Mouse (Mus musculus) c-Kit-positive CD71-negative TER-119-negative erythroid progenitor cells, embryonic 14.5 days (primary cell): ENCODE measurements around the gene Fam198a.

Source experiments
- DNase-seq: peaks from one replicate; pipeline ENCODE4 v3.0.0-alpha.2; 2013; ENCODE audit warnings: low read depth

Fam198a gene

DNA sequence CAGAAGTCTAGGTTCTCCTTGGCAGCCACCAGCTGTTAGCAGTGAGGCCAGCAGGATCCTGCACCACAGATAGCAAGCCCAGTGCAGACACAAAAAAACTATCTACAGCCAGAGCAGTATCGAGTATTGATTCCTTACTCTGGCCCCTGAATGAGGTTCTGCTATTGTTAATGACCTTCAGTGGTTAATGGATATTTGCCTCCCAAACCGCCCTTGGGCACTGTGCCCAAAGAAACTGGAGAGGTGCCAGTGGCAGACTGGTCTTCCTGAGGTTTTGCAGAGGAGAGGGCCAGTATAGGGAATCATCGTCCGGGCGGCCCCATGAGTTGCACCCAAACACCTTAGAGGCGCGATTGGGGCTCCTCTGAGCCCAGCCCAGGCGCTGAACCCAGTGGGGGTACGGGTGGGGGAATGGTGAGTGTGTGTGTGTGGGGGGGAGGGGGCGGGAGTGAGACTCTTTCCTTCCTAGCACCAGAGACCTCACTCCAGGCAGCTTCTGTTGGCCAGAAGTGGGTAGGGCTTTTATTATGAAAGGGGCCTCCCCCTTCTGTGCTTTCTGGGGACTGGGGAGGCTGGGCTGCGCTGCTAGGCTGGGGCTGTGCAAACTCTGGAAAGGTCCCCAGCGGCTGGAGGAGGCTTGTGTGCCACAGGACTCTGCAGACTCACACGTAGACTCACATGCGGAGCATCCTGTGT lies at the start of gene Fam198a:
Fam198a (plus strand) TSS at position 571 of the 696 bp plus-strand sequence.
- no peak for DNase-seq

DNA sequence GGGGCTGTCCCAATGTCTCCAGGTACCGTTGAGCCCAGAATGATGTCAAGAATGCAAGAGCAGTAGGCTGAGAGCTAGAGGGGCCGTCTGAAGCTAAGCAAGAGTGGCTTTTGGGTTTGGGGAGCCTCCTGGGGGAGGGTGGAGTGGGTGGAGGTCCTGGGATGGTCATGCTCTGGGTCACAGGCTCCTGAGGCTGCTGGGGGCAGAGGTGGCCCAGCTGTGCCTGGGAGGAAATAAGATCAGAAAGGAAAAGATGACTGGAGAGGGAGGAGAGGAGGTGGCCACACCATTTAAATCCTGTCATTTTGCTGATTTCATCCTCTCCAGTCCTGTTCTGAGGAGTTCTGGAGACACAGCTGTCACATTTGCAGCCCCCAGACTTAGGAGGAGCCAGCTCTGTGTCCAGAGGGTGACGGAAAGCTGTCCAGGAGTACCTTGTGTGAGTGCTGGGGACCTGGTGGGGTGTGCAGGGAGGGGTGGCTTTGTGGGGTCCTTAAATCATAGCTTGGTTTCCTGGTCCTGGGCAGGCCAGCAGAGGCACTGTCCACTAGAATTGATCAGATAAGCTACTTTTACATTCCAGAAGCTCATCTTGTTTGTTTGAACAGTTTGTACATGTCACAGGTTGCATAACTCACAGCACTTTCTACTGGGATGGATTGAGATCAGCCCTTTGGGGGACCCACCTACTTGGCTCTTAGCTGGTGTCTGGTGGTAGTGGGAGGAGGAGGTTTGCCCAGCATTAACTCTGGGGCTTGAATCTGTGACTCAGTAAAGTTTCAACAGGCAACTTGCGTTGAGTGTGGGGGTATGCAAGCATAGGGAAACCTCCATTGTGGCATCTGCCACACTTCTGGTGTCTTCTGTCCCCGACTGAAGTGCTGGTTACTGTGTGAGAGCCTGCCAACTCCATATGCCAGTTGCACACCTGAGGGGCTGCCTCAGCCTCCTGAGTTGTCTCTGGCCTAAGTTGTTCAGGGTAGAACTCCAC lies 48.8 kb upstream of the Fam198a start:
- no peak for DNase-seq

DNA sequence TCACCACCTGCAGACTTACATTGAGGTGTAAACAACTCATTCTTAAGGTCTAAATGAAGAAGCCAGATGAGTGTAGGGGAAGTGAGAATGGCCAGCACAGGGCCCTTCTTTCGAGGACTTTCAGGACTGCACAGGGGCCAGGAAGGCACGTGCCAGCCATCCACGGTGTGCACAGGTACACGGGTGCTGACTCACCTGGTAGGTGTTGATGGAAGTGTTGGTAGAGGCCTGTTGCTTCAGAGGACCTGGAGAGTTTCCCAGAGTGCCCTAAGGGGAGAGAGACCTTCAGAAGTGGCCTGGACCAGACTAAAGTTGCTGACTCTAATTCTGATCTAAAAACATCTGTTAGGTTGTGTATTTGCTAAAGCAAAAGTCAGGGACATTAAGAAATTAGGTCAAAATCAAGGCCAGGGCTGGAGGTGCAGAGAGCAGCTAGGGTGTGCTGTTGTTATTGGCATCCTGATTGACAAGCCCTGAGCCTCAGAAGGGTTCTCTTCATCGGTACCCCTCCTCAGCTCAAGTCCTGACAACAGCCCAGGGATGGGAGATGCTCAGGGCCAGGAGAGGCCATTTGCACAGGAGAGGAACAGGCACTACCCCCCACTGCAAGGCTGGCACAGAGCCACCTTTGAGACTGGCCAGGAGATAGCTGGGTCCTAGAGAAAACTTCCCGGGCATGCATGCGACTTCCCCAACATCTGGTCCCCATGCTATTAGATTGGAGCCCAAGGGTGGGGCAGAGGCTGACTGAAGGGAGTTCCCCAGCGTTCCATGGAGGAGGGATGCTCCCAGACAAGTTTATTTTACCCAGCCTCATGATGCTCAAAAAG lies 47.1 kb upstream of the Fam198a start:
- no peak for DNase-seq

DNA sequence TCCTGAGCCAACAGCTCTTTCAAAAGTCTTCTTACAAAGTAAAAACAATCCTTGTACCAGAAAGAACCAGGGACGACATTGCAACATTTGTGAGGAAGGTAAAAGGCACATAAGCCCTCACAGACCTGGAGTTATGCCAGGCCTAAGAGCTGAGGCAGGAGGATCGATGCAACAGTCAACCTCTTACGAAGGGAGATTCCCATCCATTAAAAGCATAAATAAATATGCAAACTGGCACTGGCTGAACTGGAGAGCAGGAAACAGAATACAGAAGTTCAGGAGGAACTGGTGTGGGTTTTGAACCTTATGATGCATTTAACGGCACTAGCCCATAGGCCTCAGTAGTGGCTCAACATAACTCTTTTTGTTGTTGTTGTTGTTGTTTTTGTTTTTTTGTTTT lies 46.5 kb upstream of the Fam198a start:
- no peak for DNase-seq

DNA sequence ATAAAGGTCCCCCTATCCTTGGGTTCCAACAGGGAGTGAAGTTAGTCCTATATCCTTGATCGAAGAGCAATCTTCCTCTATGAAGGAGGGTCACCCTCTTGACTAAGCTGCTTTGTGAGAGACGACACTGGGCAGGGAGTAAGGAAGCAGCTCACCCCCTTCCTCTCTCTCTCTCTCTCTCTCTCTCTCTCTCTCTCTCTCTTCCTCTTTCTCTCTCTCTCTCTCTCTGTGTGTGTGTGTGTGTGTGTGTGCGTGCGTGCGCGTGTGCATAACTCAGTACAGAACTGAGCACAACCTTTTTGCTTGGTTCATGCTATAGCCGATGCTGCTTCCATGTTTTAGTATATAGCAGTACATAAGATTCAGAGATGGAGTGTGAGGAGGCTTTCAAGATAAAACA lies 45.8 kb upstream of the Fam198a start:
- DNase-seq = no peak

DNA sequence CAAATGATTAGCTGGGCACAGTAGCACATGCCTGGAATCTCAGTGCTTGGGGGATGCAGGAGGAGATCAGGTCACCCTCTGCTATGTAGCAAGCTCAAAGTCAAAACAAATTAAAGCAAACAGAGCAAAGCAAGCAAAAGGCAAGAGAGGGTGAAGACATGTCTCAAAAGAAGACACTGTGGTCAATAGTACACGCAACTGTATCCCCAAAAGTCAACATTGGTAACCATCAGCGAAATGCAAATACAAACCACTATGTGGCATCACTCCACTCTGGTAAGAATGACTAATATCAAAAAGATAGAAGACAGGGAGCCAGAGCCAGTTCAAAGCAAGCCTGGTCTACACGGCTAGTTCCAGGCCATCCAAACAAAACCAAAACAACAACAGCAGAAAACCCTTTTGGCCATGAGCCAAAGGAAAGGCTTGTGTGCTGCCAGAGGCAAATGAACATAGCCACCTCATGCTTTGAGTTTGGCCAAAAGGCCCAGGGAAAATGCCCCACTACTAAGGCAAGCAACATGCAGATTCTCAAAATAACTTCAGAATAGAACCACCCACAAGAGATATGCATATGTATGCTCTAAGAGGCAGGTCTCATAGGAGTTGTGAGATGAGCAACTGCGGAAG lies 45.1 kb upstream of the Fam198a start:
- DNase-seq = no peak

DNA sequence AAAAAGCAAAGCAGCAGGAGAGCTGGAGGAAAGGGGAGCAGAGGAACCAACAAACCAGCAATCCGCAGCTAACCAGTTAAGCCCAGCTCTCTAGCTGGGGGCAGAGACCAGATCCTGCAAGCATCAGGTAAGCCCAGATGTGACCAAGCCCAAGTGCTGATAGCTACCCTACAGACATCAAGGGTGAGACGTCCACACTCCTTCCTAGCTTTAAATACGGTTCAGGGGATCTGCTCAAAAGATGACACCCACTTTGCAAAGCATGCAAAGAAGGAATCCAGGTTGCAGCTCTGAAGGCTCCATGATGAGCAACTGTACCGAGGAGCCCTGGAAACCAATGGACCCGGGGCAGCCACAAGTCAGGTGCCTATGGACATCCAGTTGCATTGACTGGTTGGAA lies 44.3 kb upstream of the Fam198a start:
- DNase-seq = no peak

DNA sequence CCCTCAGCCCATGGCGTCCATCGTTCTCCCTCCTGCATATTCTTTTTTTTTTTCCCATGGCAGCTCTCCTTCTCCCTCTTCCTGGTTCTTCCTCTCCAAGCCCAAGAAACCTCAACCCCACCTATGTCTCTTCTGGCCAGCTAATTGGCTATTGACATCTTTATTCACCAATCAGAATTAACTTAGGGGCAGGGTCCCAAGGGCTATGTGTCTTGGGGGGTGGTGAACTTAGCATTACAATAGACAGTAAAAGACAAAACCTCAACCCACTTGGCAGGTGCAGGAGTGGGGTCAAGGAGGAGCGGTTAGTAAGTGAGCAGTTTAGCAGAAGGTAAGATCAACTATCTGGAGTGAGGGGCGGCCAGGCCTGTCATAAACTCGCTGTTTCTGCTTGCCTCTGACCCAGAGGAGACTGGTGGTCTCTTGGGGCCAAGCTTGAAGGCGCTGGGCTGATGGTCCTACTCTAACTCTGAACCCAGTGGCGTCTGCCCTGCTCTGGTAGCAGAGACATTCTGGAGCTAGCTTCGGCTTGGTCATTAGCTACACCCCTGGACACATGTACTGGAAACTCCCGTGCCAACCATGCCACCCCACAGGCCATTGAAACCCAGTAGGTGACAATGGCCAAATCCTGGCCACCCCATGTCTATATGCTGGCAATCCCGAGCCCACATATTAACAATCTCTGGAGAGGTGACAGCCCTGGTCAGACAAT lies 43.3 kb upstream of the Fam198a start:
- DNase-seq = no peak

DNA sequence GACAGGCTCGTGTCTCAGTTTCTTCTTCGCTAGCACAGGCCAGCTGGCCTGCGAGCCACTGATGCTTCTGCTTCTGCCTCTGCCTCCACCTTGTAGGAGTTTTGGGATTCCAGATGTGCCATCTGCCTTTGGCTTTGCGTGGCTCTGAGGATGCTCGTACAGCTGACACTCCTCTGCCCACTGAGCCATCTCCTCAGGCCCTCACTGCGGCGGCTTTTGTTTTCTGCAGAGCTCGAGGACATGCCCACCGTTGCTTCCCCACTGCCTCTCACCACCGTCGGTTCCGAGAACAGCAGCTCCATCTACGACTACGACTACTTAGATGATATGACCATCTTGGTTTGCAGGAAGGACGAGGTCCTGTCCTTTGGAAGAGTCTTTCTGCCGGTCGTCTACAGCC lies 42.5 kb upstream of the Fam198a start:
- no peak for DNase-seq

DNA sequence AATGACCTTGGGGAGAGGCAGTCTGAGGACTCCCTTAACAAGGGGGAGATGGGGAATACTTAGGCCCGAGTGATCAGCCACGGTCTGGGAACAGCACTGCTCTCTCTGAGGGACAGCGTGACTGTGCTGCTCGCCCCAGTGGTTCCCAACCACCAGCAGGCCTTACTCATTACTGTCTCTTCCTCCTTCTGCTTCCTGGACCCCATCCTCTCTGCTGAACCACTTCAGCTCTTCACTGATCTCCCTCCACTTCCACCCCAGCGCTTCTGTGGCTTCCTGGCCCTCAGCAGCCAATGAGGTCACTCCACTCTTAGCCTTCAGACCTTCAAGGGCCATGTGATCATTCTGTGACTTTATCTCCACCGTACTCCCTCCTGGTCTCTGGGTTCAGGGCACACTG lies 41.2 kb upstream of the Fam198a start:
- no peak for DNase-seq

DNA sequence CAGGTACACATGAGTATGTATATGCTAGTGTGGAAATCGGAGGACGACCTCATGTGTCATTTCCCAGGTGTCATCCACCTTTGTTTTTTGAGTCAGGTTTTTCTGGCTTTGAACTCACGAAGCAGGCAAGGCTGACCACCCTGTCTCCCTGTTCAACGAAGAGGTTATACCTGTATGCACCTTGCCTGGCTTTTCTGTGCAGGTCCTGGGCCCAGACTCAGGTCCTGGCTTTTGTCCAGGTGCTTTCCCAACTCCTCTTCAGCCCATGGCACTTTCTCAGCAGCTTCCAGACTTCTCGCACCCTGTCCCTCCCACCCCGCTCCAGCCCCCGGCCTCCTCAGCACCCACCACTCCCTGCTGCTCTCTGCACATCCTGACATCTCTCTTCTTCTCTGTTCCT lies 39.6 kb upstream of the Fam198a start:
- no peak for DNase-seq

DNA sequence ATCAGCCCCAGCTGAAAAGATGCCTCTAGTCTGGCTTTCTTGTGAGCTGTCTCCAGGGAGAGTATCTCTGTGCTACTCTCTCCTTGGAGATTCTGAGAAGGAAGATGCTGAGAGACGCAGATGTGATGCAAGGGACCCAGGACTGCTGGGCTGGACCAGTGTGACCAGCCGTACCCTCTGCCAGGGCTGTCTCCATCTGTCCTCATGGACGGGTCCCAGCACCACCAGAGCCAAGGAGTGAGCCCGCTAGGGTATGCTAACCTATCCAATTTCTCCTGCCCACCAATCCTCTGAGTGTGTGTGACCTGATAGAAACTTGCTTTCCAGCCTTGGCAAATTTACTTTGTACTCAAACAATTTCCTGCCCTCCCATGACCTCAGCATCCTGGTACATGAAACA lies 38.0 kb upstream of the Fam198a start:
- DNase-seq = no peak

DNA sequence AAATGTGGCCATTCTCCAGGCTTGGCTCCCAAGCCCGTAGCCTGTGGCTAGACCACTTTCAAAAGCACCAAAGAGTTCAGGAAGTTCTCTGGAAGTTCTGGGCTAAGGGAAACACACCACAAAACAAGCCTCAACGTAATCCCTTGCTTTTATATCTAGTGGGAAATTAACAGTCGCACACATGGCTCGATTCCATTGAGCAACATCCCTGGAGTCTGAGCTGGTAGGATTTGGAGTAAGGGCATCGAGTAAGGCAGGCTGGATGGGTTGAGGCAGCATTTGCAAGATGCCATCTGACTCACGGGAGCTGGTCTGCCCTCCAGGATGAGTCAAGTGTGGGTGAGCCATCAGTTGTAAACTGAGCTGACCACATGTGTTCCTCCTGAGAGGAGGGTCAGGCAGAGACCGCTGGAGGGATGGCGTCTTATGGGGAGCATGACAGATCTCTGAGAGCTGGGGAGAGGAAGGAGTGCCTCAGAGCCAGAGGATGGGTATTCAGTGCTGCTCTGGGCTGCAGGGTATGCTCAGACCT lies 36.5 kb upstream of the Fam198a start:
- DNase-seq = no peak

DNA sequence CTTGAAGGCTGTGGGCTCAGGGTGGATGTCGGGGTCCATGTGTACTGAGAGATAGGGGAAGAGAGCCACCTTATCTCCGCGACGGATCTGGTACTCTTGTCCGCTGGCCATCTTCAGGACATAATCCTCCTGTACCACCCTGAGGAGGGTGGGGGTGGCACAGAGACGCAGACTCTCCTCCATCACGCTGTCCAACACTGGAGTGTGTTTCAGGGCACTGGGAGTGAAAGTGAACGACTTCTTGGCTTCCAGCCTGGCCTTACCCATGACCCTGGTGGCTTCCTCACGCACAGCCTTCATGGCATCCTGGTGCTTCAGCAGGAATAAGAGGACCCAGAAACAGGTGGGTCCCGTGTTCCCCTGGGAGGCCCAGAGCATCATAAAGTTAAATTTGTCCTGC lies 35.7 kb upstream of the Fam198a start:
- DNase-seq = no peak

DNA sequence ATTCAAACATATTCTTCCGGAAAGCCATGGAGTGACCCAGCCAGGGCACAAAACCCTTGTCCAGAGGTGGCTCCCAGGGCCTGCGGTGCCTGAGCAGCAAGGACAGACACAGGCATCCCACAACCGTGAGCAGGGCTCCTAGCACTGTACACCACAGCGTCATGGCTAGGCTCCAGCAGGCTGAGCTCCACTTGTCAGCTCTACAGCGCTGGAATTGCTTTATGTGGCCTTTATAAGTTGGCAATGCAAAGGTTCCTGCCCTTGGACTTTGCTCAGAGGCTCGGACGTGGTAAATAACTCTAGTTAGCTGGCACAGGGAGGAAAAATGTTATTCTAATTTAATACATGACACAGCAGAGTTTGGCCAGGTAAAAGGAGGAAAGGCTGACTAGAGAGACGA lies 34.7 kb upstream of the Fam198a start, which contains the start of gene Cyp8b1:
Cyp8b1 (minus strand) TSS at position 204 of the 400 bp plus-strand sequence.
- DNase-seq = no peak

DNA sequence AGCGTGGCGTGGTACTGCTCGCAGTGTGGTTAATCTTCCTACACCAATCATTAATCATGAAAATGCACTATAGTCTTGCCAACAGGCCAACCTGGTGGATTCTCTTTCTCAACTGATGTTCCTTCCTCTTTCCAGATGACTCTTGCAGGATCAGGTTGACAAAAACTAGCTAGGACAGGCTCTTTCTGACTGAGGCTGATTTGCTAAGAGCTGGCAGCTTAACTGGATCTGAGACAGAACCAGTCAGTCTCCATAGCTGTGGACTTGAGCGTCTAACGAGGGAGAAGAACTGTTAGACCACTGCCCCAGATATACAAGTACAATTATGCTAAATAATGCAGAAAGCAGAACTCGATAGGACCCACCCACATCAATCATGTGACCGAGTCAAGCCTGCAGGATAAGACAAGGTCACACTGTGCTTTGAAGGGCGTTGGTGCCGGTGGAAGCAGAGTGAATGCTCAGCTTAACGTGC lies 31.7 kb upstream of the Fam198a start:
- peak; percentile 25 for DNase-seq

DNA sequence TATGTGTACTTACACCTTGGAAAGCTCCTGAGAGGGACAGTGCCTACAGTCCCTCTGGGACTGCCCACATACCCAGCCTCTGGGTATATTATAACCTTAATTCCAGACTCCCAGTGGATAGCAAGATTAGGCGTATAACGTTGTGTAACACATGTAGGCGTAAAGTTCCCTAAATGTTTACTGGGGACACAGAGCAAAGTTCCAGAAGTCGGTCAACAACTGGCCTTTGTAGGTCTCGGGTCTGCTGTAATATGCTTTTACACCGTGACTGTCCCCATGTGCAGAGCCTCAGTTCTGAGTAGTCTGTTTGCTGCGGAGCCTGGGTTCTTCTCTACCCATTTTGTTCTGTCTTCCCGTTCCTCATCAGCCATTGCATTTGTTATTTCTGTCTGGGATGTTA lies 27.3 kb upstream of the Fam198a start:
- no peak for DNase-seq

DNA sequence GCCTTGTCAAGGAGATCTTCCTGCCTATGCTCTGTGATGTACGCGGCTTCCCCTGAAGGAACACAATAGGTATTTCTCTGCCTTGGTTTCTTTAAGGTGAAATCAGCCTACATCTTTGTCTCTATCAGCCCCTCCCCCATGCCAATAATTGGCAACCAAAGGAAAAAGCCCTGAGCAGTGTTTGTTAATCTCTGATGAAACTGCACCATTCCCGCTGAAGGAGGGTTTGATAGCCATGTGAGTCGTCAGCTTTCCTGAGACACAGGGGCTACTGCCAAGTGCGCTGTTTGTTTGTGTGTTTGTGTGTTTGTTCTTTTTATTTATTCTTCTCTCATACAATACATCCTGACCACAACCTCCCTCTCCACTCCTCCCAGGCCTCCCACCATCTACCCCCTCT lies 26.9 kb upstream of the Fam198a start:
- no peak for DNase-seq

DNA sequence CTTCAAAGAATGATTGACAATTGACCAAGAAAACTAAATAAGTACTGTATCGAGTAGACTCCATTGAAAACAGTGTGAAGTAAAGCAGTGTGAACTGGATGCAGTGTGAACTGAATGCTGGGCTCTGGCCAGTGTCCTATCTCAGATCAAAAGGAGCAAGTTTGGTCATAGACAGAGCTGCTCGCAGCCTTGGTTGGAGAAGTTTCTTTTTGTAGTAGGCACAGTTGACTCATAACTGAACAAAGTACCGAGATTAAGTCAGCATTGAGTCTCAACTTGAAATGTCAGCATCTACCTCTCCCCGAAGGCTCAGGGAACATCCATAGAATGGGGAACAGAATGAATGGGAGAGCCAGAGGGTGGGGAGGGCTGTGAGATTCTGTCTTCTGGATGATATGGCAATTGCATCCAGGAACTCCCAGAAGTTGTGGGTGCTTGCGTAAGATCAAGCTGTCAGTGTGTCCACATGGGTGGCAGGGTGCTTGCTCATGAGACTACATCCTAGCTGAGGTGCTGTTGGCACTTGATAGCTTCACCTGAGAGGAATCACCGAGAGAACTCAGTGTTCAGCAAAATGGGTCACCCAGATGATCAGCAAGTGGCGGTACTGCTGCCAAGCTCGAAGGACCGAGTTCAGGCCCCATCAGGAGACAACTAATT lies 25.8 kb upstream of the Fam198a start:
- DNase-seq = no peak

DNA sequence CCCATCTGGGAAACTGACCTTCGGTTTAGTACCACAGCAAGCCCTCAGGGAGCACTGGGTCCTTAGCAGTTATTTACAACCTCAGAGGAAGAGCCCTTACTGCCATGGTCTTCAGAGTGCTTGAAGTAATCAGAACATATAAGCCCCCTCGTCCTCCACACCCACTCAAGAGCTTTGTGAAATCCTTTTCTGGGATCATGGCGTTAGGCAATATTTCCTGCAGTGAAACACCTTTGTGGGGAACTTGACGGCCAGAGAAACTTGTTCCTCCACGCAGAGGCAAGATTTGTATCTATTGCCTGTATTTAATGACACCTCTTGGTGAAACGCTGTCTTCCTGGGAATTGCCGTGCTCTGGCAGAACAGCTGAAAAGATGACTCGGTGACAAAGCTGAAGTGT lies 24.8 kb upstream of the Fam198a start:
- no peak for DNase-seq
